Mouse (Mus musculus) thymus, postnatal 14 days (tissue): ENCODE data around the gene Slc9a1.

Experiments used
- DNase-seq: peaks from one replicate; pipeline ENCODE4 v3.0.0; 2021

The Slc9a1 gene

GRCm38 (mm10) chr4:133442194-133442593 is 72.7 kb downstream of the Slc9a1 start:
- DNase-seq: no peak

GRCm38 (mm10) chr4:133443085-133443484 is 73.6 kb downstream of the Slc9a1 start:
- no peak for DNase-seq

- DNase-seq: no peak
Observed at GRCm38 (mm10) chr4:133445727-133446126, 76.2 kb downstream of the Slc9a1 start.

- DNase-seq: no peak
Observed at GRCm38 (mm10) chr4:133447366-133447765, 77.9 kb downstream of the Slc9a1 start.

GRCm38 (mm10) chr4:133447967-133448366 is 78.5 kb downstream of the Slc9a1 start:
- no peak for DNase-seq

- no peak for DNase-seq
Observed at GRCm38 (mm10) chr4:133448708-133449388, 79.3 kb downstream of the Slc9a1 start.

- peak; percentile 57 for DNase-seq
Observed at GRCm38 (mm10) chr4:133449726-133450125, 80.2 kb downstream of the Slc9a1 start.

- DNase-seq: peak; percentile 87
Observed at GRCm38 (mm10) chr4:133451536-133451935, 82.0 kb downstream of the Slc9a1 start.

GRCm38 (mm10) chr4:133452433-133452832 is 82.9 kb downstream of the Slc9a1 start:
- DNase-seq: no peak

- DNase-seq: peak; percentile 31
Observed at GRCm38 (mm10) chr4:133458044-133458443, 88.5 kb downstream of the Slc9a1 start.

- DNase-seq: no peak
Observed at GRCm38 (mm10) chr4:133460006-133460405, 90.5 kb downstream of the Slc9a1 start.

GRCm38 (mm10) chr4:133460796-133461325 is 91.4 kb downstream of the Slc9a1 start:
- DNase-seq: no peak

- no peak for DNase-seq
Observed at GRCm38 (mm10) chr4:133461362-133461761, 91.9 kb downstream of the Slc9a1 start.

GRCm38 (mm10) chr4:133463184-133463583 is 93.7 kb downstream of the Slc9a1 start:
- no peak for DNase-seq

GRCm38 (mm10) chr4:133468080-133468479 is 98.6 kb downstream of the Slc9a1 start:
- DNase-seq: peak; percentile 73

GRCm38 (mm10) chr4:133469122-133469521 is 99.6 kb downstream of the Slc9a1 start:
- no peak for DNase-seq

GRCm38 (mm10) chr4:133471135-133471821 is 101.8 kb downstream of the Slc9a1 start:
- DNase-seq: no peak
